Mouse (Mus musculus) neural tube, embryonic 12.5 days (tissue): Measurements from ENCODE around the gene Hipk4. TPM values are rescaled to one million over a fixed set of nuclear protein-coding genes. Genes with fewer than 3 reads are reported as not detected.

Source experiments
- ATAC-seq: fragments of 200-750 bp; cut with Nextera tagmentation; 2 replicates; pipeline ENCODE4 v1.8.0; 2017; ENCODE audit warnings: low read depth, mild to moderate bottlenecking, moderate TSS enrichment, moderate library complexity; ENCODE audit not compliant: low FRiP score
- H3K27ac ChIP-seq: fragments of 300-500 bp; sonication (generic); 2 replicates; pipeline ENCODE4 v1.5.1; 2016
- H3K27me3 ChIP-seq: fragments of 300-500 bp; sonication (generic); replicated peaks from 2 replicates; pipeline ENCODE4 v1.6.1; 2016; ENCODE audit warnings: mild to moderate bottlenecking
- H3K36me3 ChIP-seq: fragments of 300-500 bp; sonication (generic); 2 replicates; pipeline ENCODE4 v1.6.1; 2016; ENCODE audit warnings: mild to moderate bottlenecking
- H3K4me1 ChIP-seq: fragments of 300-500 bp; sonication (generic); 2 replicates; pipeline ENCODE4 v1.6.1; 2016
- H3K4me2 ChIP-seq: fragments of 300-500 bp; sonication (generic); replicated peaks from 2 replicates; pipeline ENCODE4 v1.6.1; 2016; ENCODE audit warnings: mild to moderate bottlenecking
- H3K4me3 ChIP-seq: fragments of 300-500 bp; sonication (generic); 2 replicates; pipeline ENCODE4 v1.5.1; 2016
- H3K9ac ChIP-seq: fragments of 300-500 bp; sonication (generic); 2 replicates; pipeline ENCODE4 v1.6.1; 2016; ENCODE audit warnings: mild to moderate bottlenecking
- H3K9me3 ChIP-seq: fragments of 300-500 bp; sonication (generic); 2 replicates; pipeline ENCODE4 v1.6.1; 2016; ENCODE audit warnings: mild to moderate bottlenecking
- WGBS: fragments of 180-500 bp; shearing (Covaris S2); methylation state at CpG from one replicate; pipeline ENCODE4 v1.1.7; 2016; 5-methylcytosine and 5-hydroxymethylcytosine counted together
- polyA plus RNA-seq: library from polyadenylated mRNA; unstranded; fragments of >200 nt; fragmentation: Nextera tagmentation; extraction: Ambion mirVana; gene quantifications from 2 replicates; pipeline ENCODE4 v1.2.1, GENCODE M21; 2016

Hipk4 gene
- polyA plus RNA-seq, 1 experiment from 2014 or later: 0.44 TPM

DNA sequence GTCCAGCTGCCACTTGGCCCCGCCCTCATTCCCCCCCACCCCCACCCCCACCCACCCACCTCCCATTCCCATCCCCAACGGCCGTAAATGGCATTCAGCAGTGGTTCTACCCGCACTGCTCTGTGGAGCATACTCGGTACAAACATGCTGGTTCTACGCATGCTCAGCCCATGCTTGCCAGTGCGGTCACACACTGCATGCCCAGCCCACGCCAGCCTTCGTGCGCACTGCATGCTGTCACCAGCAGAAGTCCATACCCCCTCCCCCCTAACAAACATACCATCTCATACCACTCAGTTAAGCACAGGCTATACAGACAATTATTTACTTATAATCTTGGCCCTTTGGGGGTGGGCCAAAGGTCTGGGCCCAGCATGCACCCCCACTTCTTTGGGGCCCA lies 8.6 kb downstream of the Hipk4 start:
- no peaks in the 10 kb centered on the region for H3K4me1 ChIP-seq
- H3K9me3 ChIP-seq: no peaks in the 10 kb centered on the region
- H3K4me2 ChIP-seq: no peak overlapping the region
- H3K27me3 ChIP-seq: no peaks in the 10 kb centered on the region
- no peak overlapping the region for H3K27ac ChIP-seq
- whole genome bisulfite sequencing: 87% methylated on average over 10 of the region's 10 CpGs
- H3K36me3 ChIP-seq: peaks cover 66% of the 10 kb centered on the region
- no peak overlapping the region for H3K9ac ChIP-seq
- ATAC-seq: no peak
- no peak overlapping the region for H3K4me3 ChIP-seq

GRCm38 (mm10) chr7:27532480-27533050 lies 9.5 kb downstream of the Hipk4 start:
- Histone ChIP-seq H3K9ac (no peak overlapping the region), H3K9me3 (no peaks in the 10 kb centered on the region), H3K27ac (no peak overlapping the region), H3K4me1 (no peaks in the 10 kb centered on the region), H3K4me2 (no peak overlapping the region), H3K36me3 (peaks cover 72% of the 10 kb centered on the region), H3K4me3 (no peak overlapping the region), H3K27me3 (no peaks in the 10 kb centered on the region)
- ATAC-seq: no peak
- 94% methylated on average over 9 of the region's 9 CpGs for WGBS

DNA sequence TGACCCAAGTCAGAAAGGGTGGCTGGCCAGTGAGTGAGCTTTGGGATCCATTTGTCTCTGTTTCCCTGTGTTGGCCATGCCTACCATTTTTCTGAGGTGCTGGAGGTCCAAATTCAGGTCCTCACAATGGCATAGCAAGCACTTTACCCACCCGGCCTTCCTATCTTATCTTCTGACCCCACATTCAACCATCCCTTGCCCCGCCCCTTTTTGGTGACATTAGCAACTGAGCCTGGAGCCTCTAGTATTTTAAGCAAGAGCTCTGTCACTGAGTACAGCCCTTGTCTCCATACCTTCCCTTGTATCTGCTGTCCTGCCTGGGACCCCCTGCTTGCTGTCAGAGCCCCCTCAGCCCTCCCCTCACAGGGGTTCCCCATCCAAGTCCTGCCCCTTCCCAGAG lies 12.3 kb downstream of the Hipk4 start:
- ATAC-seq: no peak
- Histone ChIP-seq H3K4me3 (no peak overlapping the region), H3K4me2 (no peak overlapping the region), H3K9ac (no peak overlapping the region), H3K4me1 (no peaks in the 10 kb centered on the region), H3K27me3 (no peaks in the 10 kb centered on the region), H3K9me3 (no peaks in the 10 kb centered on the region), H3K27ac (no peak overlapping the region), H3K36me3 (peaks cover 81% of the 10 kb centered on the region)
- WGBS: 95% methylated on average over 2 of the region's 2 CpGs

DNA sequence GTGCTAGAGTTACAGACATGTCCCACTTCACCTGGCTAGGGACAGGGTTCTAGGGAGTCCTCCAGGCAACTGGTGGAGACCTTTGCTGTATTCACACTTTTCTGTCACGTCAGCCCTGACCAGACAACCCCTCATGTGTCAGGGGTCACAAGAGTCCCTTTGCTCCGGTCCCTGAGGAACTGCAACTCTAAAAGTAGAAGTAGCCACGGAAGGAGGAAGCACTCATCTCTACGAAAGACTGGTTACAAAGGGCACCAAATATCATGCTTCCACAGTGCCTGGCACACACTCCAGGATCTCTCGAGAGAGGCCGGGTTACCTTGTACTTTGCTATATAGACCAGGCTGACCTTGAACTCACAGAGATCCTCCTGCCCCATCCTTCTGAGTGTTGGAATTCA lies 13.6 kb downstream of the Hipk4 start:
- Histone ChIP-seq H3K27me3 (no peaks in the 10 kb centered on the region), H3K27ac (no peak overlapping the region), H3K36me3 (peaks cover 75% of the 10 kb centered on the region), H3K9ac (no peak overlapping the region), H3K4me3 (no peak overlapping the region), H3K4me2 (no peak overlapping the region), H3K9me3 (no peaks in the 10 kb centered on the region), H3K4me1 (peaks cover 8% of the 10 kb centered on the region)
- 95% methylated on average over 6 of the region's 6 CpGs for WGBS
- no peak for ATAC-seq

DNA sequence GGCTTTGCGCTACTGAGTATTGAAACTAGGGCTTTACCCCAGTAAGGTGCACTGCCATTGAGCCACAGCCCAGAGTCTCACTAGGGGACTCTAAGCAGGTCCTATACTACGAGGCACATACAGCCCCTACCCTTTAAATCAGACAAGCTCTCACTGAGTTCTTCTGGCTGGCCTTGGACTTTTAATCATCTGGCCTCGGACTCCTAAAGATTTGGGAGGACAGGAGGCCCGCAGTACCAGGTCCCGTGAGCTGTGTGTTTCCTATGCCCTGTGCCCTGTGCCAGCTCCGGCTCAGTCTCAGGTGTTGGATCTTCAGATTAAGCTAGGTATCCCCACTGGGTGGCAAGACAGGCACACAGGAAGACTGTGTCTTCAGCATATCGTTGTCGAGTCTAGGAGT lies 14.9 kb downstream of the Hipk4 start:
- Histone ChIP-seq H3K9ac (no peak overlapping the region), H3K27me3 (no peaks in the 10 kb centered on the region), H3K9me3 (no peaks in the 10 kb centered on the region), H3K4me3 (no peak overlapping the region), H3K27ac (no peak overlapping the region), H3K36me3 (peaks cover 63% of the 10 kb centered on the region), H3K4me1 (peaks cover 11% of the 10 kb centered on the region), H3K4me2 (no peak overlapping the region)
- 81% methylated on average over 8 of the region's 8 CpGs for WGBS
- no peak for ATAC-seq

GRCm38 (mm10) chr7:27538797-27539196 lies 15.7 kb downstream of the Hipk4 start:
- no peak overlapping the region for H3K9ac ChIP-seq
- peaks cover 55% of the 10 kb centered on the region for H3K36me3 ChIP-seq
- H3K27ac ChIP-seq: no peak overlapping the region
- no peak for ATAC-seq
- H3K9me3 ChIP-seq: no peaks in the 10 kb centered on the region
- no peak overlapping the region for H3K4me2 ChIP-seq
- H3K27me3 ChIP-seq: no peaks in the 10 kb centered on the region
- WGBS: 93% methylated on average over 2 of the region's 2 CpGs
- H3K4me3 ChIP-seq: no peak overlapping the region
- H3K4me1 ChIP-seq: peaks cover 11% of the 10 kb centered on the region

DNA sequence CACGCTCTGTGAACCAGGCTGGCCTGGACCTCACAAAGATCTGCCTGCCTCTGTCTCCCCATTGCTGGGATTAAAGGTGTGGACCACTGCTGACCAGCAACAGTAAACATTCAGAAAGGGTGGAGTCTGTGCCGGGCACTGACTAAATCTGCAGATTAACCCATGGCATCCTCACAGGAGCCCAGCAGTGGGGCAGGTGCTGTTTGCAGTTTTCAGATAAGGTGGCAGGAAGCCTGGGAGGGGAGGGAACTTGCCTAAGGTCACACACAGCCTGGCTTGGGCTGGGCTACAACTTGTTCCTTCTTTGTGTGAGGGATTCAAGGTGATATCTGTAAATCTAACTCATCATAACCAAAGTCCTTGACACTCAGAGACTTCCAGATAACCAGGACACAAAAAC lies 17.5 kb downstream of the Hipk4 start:
- H3K4me2 ChIP-seq: no peak overlapping the region
- H3K4me3 ChIP-seq: no peak overlapping the region
- H3K4me1 ChIP-seq: peaks cover 11% of the 10 kb centered on the region
- 85% methylated on average over 2 of the region's 2 CpGs for WGBS
- peaks cover 44% of the 10 kb centered on the region for H3K36me3 ChIP-seq
- no peaks in the 10 kb centered on the region for H3K9me3 ChIP-seq
- ATAC-seq: no peak
- H3K9ac ChIP-seq: no peak overlapping the region
- H3K27ac ChIP-seq: no peak overlapping the region
- H3K27me3 ChIP-seq: no peaks in the 10 kb centered on the region

DNA sequence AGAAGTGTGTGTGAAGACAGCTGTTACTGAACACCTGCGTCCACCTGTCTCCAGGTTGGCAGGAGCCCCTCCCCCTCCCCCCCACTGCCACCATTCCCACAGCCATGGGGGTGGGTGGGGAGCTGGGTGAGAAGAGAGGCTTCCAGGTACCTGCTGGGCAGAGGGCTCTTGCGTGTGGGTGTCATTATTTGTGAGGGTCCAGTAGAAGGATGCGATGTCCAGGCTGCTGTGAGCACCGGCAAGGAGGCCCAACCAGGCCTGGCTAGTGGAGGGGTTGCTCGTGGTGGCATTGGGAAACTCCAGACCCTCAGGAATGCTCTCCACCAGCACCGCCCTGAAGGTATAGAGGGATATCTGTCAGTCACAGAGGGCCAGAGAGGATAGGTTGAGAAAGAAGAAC lies 17.9 kb downstream of the Hipk4 start:
- ATAC-seq: no peak
- 0 out of 2 replicates have a peak overlapping the region, but pooled peaks have one; percentile 74 for H3K4me2 ChIP-seq

GRCm38 (mm10) chr7:27541431-27541830 lies 18.4 kb downstream of the Hipk4 start:
- Histone ChIP-seq H3K4me1 (peaks cover 11% of the 10 kb centered on the region), H3K4me3 (no peak overlapping the region), H3K27me3 (no peaks in the 10 kb centered on the region), H3K36me3 (peaks cover 35% of the 10 kb centered on the region), H3K27ac (no peak overlapping the region), H3K9me3 (no peaks in the 10 kb centered on the region), H3K9ac (0 out of 2 replicates have a peak overlapping the region, but pooled peaks have one; percentile 65), H3K4me2 (peak overlapping the region; percentile 74)
- 78% methylated on average over 16 of the region's 16 CpGs for WGBS
- ATAC-seq: peak; percentile 25; the same call in 1 of the 2 replicates

More for the DNA sequence above, 17.9 kb downstream of the Hipk4 start:
- Histone ChIP-seq H3K9me3 (no peaks in the 10 kb centered on the region), H3K27me3 (no peaks in the 10 kb centered on the region), H3K9ac (no peak overlapping the region), H3K36me3 (peaks cover 40% of the 10 kb centered on the region), H3K4me1 (peaks cover 11% of the 10 kb centered on the region), H3K4me3 (no peak overlapping the region), H3K27ac (no peak overlapping the region)
- 87% methylated on average over 6 of the region's 6 CpGs for WGBS

DNA sequence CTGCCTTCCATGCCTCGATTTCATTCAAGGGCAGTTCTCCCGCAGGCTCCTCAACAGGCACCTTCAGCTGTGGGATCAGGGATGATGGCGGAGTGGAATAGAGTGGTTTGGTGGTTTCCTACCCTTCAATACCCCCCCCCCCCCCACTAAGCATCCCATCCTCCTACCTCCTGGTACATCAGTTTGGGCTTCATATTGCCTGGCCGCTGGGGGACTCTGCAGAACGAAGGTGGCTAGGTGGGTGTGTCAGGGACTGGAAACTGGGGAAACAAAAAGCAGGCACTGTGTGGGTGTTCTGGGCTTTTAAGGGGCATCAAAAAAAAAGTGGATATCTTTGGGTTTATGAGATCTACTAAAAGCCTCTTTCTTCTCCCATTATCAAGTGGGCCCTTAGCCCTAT lies 18.9 kb downstream of the Hipk4 start:
- Histone ChIP-seq H3K4me1 (peaks cover 11% of the 10 kb centered on the region), H3K9me3 (no peaks in the 10 kb centered on the region), H3K4me3 (peak overlapping the region; percentile 50; the same call in 1 of the 2 replicates), H3K27me3 (no peaks in the 10 kb centered on the region), H3K9ac (peak overlapping the region; percentile 65), H3K4me2 (peak overlapping the region; percentile 74), H3K27ac (no peak overlapping the region), H3K36me3 (peaks cover 31% of the 10 kb centered on the region)
- ATAC-seq: no peak
- 69% methylated on average over 5 of the region's 5 CpGs for WGBS

DNA sequence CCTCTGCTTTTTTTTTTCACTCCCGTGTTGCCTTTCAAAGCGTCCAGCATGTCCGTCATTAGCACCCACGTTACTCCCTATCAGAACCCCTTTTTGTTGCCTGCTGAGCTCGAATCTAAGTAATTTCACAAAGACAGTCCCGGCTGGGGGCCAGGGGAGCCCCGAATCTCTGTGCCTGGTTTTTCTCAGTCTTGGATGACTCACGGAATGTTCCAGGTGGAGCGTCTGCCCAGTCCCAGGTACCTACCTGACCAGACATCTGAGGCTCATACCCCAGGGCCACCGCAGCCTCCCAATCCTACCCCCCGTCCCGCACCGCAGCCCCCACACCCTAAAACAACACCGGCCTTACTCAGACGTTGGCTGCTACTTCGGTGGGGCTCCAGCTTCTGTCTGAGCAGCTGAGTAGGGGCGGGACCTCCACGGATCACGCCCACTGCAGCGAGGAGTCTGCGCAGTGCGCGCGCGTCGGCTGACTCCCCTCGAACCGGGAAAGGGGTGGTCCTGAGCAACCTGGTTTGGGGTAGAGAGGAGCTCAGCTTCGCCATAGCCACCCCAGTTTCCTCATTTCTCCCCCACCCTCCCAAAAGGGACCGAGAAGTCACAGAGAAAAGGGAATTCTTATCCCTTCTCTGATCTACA lies 19.4 kb downstream of the Hipk4 start:
- Histone ChIP-seq H3K9ac (peak overlapping the region; percentile 65), H3K9me3 (no peaks in the 10 kb centered on the region), H3K4me1 (peaks cover 11% of the 10 kb centered on the region), H3K27ac (no peak overlapping the region), H3K36me3 (peaks cover 26% of the 10 kb centered on the region), H3K4me3 (peak overlapping the region; percentile 50), H3K27me3 (no peaks in the 10 kb centered on the region), H3K4me2 (peak overlapping the region; percentile 74)
- ATAC-seq: peak; percentile 92
- WGBS: 4% methylated on average over 30 of the region's 30 CpGs

- peak overlapping the region; percentile 74 for H3K4me2 ChIP-seq
- H3K4me3 ChIP-seq: peak overlapping the region; percentile 50
- peak overlapping the region; percentile 65; the same call in 1 of the 2 replicates for H3K9ac ChIP-seq
- H3K4me1 ChIP-seq: peaks cover 11% of the 10 kb centered on the region
- no peaks in the 10 kb centered on the region for H3K9me3 ChIP-seq
- no peak for ATAC-seq
- H3K27me3 ChIP-seq: no peaks in the 10 kb centered on the region
- WGBS: 60% methylated on average over 6 of the region's 6 CpGs
- H3K36me3 ChIP-seq: peaks cover 23% of the 10 kb centered on the region
- H3K27ac ChIP-seq: no peak overlapping the region
Measured at GRCm38 (mm10) chr7:27543065-27543464, 20.0 kb downstream of the Hipk4 start.

GRCm38 (mm10) chr7:27543851-27544250 lies 20.8 kb downstream of the Hipk4 start:
- no peaks in the 10 kb centered on the region for H3K9me3 ChIP-seq
- no peak for ATAC-seq
- no peaks in the 10 kb centered on the region for H3K27me3 ChIP-seq
- H3K4me2 ChIP-seq: no peak overlapping the region
- peaks cover 11% of the 10 kb centered on the region for H3K4me1 ChIP-seq
- WGBS: 87% methylated on average over 4 of the region's 4 CpGs
- peaks cover 21% of the 10 kb centered on the region for H3K36me3 ChIP-seq
- H3K9ac ChIP-seq: no peak overlapping the region
- no peak overlapping the region for H3K4me3 ChIP-seq
- no peak overlapping the region for H3K27ac ChIP-seq
